Mouse (Mus musculus) thymus, adult 2 months (tissue): Measurements from ENCODE around the gene Ppfia3.

Source experiments
- CTCF ChIP-seq: fragments of 200-500 bp; IDR thresholded peaks from 2 replicates; pipeline ENCODE4 v1.5.1; 2012; ENCODE audit warnings: mild to moderate bottlenecking, control low read depth, low read length, moderate library complexity, borderline replicate concordance; ENCODE audit not compliant: control insufficient read depth, poor library complexity, insufficient read depth; ENCODE audit errors: extremely low read depth
- POLR2A ChIP-seq: fragments of 200-500 bp; IDR thresholded peaks from 2 replicates; pipeline ENCODE4 v1.6.1; 2012; ENCODE audit warnings: mild to moderate bottlenecking, low read length, control low read depth, moderate library complexity; ENCODE audit not compliant: control insufficient read depth, poor library complexity, insufficient read depth; ENCODE audit errors: extremely low read depth

DNA sequence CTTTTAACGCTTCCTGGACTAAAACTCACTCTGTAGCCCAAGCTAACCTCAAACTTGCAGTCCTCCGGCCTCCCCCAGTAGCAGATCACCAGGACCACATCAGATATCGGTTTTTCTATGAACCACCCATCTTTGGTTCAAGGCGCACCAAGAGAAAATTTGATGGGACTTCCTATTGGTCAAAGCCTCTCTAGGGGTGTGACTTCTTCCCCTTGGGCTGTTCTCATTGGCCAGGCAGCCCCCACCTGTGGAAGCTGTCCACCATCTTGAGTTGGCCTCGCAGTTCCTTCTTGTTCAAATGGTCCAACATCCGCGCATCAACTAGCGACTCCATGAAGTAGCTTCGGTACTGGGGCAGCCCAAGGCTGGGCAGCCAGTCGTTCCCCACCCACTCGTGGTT, 24.7 kb downstream of the Ppfia3 start:
- TF ChIP-seq CTCF = no peak
- no peak for TF ChIP-seq POLR2A
